Mouse (Mus musculus): ENCODE results near the gene Eml5.

Gene Eml5

DNA sequence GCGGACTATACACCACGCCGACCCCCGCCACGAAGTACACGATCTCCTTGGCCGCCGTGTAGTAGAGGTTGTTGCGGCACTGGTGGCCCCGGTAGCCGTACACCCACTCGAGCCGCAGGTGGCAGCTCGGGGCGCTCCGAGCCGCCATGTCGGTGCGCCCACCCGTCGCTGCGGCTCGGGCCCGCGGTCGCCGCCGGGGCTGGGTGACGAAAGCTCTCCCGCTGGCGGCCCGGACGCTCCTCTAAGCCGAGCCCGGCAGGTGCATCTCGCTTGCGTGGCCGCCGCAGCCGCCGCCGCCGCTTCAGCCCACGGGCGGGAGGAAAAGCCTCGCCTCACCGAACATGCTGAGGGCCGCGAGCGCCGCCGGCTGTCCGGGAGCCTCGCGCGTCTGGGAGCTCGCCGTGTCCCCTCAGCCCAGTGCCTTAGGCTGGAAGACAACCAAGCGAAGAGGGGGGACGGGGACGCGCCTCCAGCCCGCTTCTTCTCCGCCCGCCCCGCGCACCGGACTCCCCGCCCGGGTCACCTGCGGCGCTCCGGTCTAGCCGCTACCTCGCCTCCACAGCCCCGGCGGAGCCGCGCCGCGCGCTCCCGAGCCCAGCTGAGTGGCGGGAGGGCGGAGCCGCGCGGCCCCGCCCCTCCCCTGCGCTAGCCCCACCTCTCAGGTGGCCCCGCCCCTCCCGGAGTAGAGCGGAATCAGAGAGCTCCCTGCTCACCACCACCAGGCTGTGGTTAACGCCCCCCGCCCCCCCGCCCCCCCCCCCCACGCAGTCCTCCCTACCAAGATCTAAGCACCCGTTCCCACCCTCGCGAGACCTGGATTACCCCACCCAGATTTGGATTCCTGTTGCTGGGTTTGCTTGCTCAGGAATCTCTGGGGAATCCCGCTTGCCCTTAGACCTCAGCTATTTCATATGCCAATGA is at the start of gene Eml5:
Gene Eml5, minus strand, starts transcription at position 604 of the 921 bp plus-strand sequence.
- no peak for DNase-seq (ENCODE audit: extremely low read depth, low read depth, low spot score)

- no peak for DNase-seq (ENCODE audit: extremely low read depth, low read depth, low spot score)
Measured at GRCm38 (mm10) chr12:98932856-98933255, 31.6 kb upstream of the Eml5 start.

DNA sequence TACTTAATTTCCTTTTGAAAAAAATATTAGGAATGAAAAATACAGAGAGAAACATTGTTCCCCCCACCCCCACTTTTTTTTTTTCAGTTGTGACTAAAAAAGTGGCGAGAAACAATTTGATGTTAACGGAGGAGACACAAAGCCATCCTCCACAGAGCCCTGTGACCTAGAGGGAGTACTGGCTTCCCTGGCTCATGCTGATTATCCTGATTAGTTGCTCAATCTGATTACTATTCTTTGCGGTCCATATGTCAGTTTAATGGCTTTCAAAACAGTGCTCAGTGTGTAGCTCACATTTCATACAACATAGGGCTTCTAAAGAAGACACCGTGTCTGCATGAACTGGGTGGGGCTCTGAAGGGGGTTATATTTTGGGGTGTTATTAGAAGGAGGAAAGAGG is 31.2 kb upstream of the Eml5 start:
- DNase-seq (ENCODE audit: extremely low read depth, low read depth, low spot score): no peak

DNA sequence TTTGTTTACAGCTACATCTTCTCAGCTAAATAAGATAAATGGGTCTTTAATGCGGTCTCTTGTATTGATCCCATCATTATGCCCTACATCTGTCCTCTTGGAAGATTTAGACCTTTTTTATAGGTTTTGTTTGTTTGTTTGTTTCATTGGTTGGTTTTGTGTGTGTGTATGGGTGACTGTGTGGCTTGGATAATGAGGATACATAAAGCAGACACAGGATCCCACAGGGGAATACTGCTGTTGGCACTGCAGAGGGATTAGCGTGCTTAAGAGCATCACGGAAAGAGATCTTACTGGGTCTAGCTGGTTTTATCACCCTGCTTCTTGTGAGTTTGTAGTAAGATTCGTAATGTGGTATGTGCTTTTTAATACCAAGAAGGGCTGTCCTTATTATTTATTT is 29.9 kb upstream of the Eml5 start:
- DNase-seq (ENCODE audit: extremely low read depth, low read depth, low spot score): no peak

- DNase-seq (ENCODE audit: extremely low read depth, low read depth, low spot score): peak; percentile 25
Measured at GRCm38 (mm10) chr12:98920194-98920991, 19.1 kb upstream of the Eml5 start, which contains the start of gene Ttc8. Gene Ttc8, plus strand, starts transcription at chr12:98920574.

DNA sequence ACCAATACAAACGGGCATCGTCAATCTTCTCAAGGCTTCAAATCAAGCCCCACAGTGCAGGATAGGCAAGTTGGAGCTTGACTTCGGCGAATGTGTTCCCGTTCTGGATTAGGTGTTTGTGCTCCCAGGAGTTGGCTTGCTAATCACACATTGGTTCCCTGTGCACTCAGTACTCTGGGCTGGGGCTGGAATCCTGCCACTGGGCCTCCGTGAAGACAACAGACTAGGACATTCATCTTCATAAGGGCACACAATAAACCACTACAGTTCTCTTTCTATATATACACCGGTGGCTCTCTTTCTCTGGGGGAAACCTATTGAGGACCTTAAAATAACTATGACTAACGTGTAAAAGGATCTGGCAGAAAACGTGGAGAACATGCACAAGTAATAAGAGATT is 8.8 kb upstream of the Eml5 start:
- DNase-seq (ENCODE audit: extremely low read depth, low read depth, low spot score): peak; percentile 50

DNA sequence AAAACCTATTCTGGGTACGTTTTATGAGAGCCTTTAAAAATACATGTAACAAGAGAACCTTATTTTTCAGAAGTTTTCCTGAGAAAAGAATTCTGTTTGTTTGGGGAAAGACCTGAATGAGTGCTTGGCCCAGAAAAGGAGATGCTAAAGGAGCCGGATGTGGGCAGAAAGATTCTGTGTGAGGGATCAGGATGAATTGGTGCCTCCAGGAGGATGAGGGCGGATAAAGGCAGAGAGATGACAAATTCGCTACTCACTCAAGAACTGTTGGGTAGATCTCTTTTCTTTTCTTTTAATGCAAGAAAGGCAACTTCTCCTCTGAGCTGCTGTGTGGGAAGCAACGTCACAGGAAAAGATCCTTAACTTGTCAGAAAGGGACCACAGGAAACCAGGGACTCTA is 4.2 kb upstream of the Eml5 start:
- DNase-seq (ENCODE audit: extremely low read depth, low read depth, low spot score): no peak

GRCm38 (mm10) chr12:98900341-98900880 is 873 bp downstream of the Eml5 start:
- DNase-seq (ENCODE audit: extremely low read depth, low read depth, low spot score): no peak

- no peak for DNase-seq (ENCODE audit: extremely low read depth, low read depth, low spot score)
Measured at GRCm38 (mm10) chr12:98899676-98900075, 1.6 kb downstream of the Eml5 start.

DNA sequence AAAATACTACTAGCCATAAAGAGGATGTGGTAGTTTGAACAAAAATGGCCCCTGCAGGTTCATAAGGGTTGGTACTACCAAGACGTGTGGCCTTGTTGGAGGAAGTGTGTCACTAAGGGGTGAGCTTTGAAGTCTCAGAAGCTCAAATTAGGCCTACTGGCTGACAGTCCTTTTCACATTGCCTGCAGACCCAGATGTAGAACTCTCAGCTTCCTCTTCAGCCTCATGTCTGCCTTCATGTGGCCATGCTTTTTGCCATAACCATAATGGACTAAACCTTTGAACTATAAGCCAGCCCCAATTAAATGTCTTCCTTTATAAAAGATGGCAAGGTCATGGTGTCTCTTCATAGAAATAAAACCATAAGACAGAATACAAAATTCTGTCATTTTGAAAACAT is 4.5 kb downstream of the Eml5 start:
- no peak for DNase-seq (ENCODE audit: extremely low read depth, low read depth, low spot score)

DNA sequence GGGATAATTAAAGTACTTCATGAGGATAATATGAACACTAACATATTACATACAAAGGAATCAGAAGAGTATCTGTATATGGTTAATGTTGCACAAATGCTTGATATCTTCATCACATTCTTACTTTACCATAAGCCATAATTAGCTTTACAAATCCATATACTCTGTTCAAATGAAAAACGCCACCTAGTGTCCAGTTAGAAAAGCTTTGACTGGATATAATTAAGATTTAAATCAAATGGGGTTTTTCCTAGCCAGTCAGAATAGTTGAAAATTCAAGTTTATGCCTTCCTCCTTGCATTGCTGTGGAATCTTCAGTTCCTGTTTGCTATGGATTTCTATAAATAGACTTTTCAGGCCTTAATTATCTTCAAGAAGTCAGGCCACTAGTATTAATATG is 16.8 kb downstream of the Eml5 start:
- no peak for DNase-seq (ENCODE audit: extremely low read depth, low read depth, low spot score)

- DNase-seq (ENCODE audit: extremely low read depth, low read depth, low spot score): no peak
Measured at GRCm38 (mm10) chr12:98881796-98882195, 19.5 kb downstream of the Eml5 start.

DNA sequence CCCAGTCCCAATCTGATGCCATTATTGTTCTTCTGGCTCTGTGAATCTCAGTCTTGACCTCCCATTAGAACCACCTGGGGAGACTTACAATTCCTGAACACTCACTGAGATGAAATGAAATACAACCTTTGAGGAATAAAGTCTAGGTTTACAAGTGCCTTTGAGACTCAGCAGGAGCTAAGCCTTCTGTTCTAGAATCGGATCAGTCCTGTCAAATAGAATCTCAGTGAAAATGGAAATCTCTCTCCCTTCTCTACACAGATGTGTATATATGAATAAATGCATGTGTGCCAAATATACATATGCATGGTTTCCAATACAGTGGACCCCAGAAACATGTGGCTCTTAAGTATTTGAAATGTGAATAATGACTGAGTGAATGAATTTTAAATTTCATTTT is 22.6 kb downstream of the Eml5 start:
- DNase-seq (ENCODE audit: extremely low read depth, low read depth, low spot score): no peak

GRCm38 (mm10) chr12:98875216-98875615 is 26.1 kb downstream of the Eml5 start:
- no peak for DNase-seq (ENCODE audit: extremely low read depth, low read depth, low spot score)

DNA sequence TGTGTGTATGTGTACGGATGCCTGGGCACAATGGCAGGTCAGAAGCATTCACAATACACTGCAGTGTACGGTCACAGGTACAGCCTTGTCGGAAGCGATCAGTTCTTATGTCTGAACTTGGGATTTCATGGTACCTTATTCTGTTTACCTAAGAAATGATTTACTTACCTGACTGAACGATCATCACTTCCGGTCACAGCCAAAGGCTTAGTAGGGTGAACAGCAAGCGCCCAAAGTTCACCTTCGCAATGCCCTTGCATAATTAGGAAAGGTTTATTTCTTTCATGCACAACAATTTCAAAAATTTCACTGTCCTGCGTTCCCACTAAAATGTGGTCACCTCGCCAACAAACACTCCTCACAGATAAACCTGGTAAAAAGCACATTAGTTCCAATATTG is 28.4 kb downstream of the Eml5 start:
- DNase-seq (ENCODE audit: extremely low read depth, low read depth, low spot score): no peak

- no peak for DNase-seq (ENCODE audit: extremely low read depth, low read depth, low spot score)
Measured at GRCm38 (mm10) chr12:98863436-98863835, 37.8 kb downstream of the Eml5 start.

DNA sequence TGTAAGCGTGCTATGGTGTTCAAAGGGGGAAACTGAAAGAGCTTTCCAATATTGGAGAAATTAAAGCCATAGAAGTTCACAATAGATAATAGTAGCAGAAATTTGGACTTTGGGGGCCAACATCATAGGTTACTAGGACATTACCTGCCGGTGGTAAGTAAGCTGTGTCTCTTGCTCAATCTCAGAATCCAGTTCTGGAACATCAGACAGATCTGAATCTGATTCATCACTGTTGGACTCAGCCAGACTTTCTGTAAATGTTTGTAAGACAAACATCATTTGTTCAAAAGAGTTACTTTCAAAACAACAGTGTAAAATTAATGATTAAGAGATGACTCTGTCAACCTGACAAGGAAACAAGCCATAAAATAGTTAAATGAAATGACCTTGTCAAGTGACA is 41.0 kb downstream of the Eml5 start:
- no peak for DNase-seq (ENCODE audit: extremely low read depth, low read depth, low spot score)

GRCm38 (mm10) chr12:98850767-98851166 is 50.5 kb downstream of the Eml5 start:
- DNase-seq (ENCODE audit: extremely low read depth, low read depth, low spot score): no peak

GRCm38 (mm10) chr12:98844774-98845173 is 56.5 kb downstream of the Eml5 start:
- no peak for DNase-seq (ENCODE audit: extremely low read depth, low read depth, low spot score)

DNA sequence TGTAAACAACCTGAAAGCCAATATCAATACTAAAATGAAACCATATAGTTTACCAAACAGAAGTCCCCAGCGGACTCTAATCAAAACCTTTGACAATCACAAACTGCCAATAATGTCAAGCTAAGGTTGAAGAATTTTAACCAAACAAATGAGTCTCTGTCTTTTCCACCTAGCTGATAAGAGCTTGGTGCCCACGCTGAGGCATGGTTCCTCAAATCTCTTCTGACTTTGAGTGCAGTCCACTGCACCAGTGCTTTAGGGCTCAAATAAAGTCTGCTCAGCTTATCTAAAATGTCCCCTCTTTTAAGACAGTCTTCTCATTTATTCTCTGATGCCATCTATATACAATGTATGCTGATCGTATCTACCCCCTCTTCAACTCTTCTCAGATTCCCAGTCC is 61.1 kb downstream of the Eml5 start:
- DNase-seq (ENCODE audit: extremely low read depth, low read depth, low spot score): no peak

GRCm38 (mm10) chr12:98837940-98838339 is 63.3 kb downstream of the Eml5 start:
- DNase-seq (ENCODE audit: extremely low read depth, low read depth, low spot score): no peak

GRCm38 (mm10) chr12:98835466-98835865 is 65.8 kb downstream of the Eml5 start:
- no peak for DNase-seq (ENCODE audit: extremely low read depth, low read depth, low spot score)

Measured in fat pad, adult 2 months (tissue).